Mouse (Mus musculus) neural tube, embryonic 12.5 days (tissue): Measurements from ENCODE around the gene Zfp385b. TPM values are rescaled to one million over a fixed set of nuclear protein-coding genes. Genes with fewer than 3 reads are reported as not detected.

Source experiments
- ATAC-seq: fragments of 200-750 bp; cut with Nextera tagmentation; 2 replicates; pipeline ENCODE4 v1.8.0; 2017; ENCODE audit warnings: low read depth, mild to moderate bottlenecking, moderate TSS enrichment, moderate library complexity; ENCODE audit not compliant: low FRiP score
- H3K27ac ChIP-seq: fragments of 300-500 bp; sonication (generic); 2 replicates; pipeline ENCODE4 v1.5.1; 2016
- H3K27me3 ChIP-seq: fragments of 300-500 bp; sonication (generic); replicated peaks from 2 replicates; pipeline ENCODE4 v1.6.1; 2016; ENCODE audit warnings: mild to moderate bottlenecking
- H3K36me3 ChIP-seq: fragments of 300-500 bp; sonication (generic); 2 replicates; pipeline ENCODE4 v1.6.1; 2016; ENCODE audit warnings: mild to moderate bottlenecking
- H3K4me1 ChIP-seq: fragments of 300-500 bp; sonication (generic); 2 replicates; pipeline ENCODE4 v1.6.1; 2016
- H3K4me2 ChIP-seq: fragments of 300-500 bp; sonication (generic); replicated peaks from 2 replicates; pipeline ENCODE4 v1.6.1; 2016; ENCODE audit warnings: mild to moderate bottlenecking
- H3K4me3 ChIP-seq: fragments of 300-500 bp; sonication (generic); 2 replicates; pipeline ENCODE4 v1.5.1; 2016
- H3K9ac ChIP-seq: fragments of 300-500 bp; sonication (generic); 2 replicates; pipeline ENCODE4 v1.6.1; 2016; ENCODE audit warnings: mild to moderate bottlenecking
- H3K9me3 ChIP-seq: fragments of 300-500 bp; sonication (generic); 2 replicates; pipeline ENCODE4 v1.6.1; 2016; ENCODE audit warnings: mild to moderate bottlenecking
- WGBS: fragments of 180-500 bp; shearing (Covaris S2); methylation state at CpG from one replicate; pipeline ENCODE4 v1.1.7; 2016; 5-methylcytosine and 5-hydroxymethylcytosine counted together
- polyA plus RNA-seq: library from polyadenylated mRNA; unstranded; fragments of >200 nt; fragmentation: Nextera tagmentation; extraction: Ambion mirVana; gene quantifications from 2 replicates; pipeline ENCODE4 v1.2.1, GENCODE M21; 2016

The Zfp385b gene
- polyA plus RNA-seq, 1 experiment from 2014 or later: 3.6 TPM

DNA sequence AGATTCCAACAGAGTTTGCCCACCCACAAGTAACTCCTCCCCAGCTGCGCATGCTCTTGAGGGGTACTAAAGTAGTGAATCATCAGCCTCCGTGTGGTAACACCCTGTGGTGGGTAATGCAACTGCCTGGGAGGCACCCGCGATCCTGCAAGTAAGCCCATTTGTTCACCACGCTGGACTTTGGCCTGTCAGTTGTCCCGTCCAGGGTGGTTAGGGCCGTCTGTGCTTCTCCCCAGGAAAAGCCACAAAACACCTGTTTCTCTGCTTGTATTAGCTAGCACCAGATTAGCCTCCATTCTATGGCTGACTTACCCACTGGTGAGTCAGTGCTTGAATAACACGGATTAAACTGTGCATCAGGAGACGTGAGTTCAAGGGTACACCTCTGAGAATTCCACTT lies 442.6 kb downstream of the Zfp385b start:
- 70% methylated on average over 9 of the region's 9 CpGs for WGBS
- Histone ChIP-seq H3K4me3 (no peak overlapping the region), H3K27me3 (no peaks in the 10 kb centered on the region), H3K4me2 (no peak overlapping the region), H3K36me3 (no peaks in the 10 kb centered on the region), H3K9ac (no peak overlapping the region), H3K27ac (no peak overlapping the region), H3K4me1 (no peaks in the 10 kb centered on the region), H3K9me3 (no peaks in the 10 kb centered on the region)
- ATAC-seq: no peak

DNA sequence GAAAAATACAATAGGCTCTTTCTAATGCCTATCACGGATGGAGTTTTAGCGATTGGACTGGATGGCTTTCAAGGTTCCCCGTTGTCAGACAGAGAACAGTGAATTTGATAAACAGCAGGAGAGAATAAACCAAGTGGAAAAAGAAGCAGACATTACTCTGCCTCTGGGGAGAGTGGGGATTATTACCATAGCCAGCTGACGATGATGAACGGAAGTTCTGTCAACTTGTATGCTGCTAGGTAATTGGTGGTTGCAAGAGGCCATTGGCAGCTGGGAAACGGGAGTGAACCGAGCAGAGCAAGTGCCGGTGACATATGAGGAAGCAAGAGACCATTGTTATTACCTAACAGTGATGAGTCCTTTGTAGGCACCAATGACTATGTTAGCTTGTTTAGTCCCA lies 444.3 kb downstream of the Zfp385b start:
- no peak overlapping the region for H3K27ac ChIP-seq
- WGBS: 53% methylated on average over 8 of the region's 8 CpGs

DNA sequence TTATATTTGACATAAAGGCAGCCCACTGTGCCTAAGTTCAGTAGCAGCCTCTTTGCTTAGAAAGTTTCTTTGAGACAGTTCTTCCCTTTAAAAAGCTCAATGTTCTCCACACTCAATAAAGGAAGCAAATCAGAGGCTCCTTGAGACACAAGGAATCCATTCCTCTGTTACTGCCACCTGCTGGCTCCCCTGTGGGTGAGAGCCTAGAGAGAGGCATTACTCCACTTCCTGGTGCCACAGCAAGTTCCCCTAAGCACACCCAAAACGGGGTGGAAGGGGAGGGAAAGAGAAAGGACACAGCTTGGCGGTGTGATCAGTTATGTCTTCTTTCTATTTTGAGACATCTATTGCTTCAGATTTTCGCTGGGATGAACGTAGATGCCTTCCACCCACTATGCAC lies 450.3 kb downstream of the Zfp385b start:
- no peak for ATAC-seq
- Histone ChIP-seq H3K9ac (no peak overlapping the region), H3K9me3 (no peaks in the 10 kb centered on the region), H3K4me2 (no peak overlapping the region), H3K27ac (no peak overlapping the region), H3K4me1 (no peaks in the 10 kb centered on the region), H3K4me3 (no peak overlapping the region), H3K36me3 (no peaks in the 10 kb centered on the region), H3K27me3 (no peaks in the 10 kb centered on the region)
- WGBS: 73% methylated on average over 4 of the region's 4 CpGs

More for the DNA sequence above, 444.3 kb downstream of the Zfp385b start:
- Histone ChIP-seq H3K36me3 (no peaks in the 10 kb centered on the region), H3K9ac (no peak overlapping the region), H3K4me2 (no peak overlapping the region), H3K4me1 (no peaks in the 10 kb centered on the region), H3K27me3 (no peaks in the 10 kb centered on the region), H3K9me3 (no peaks in the 10 kb centered on the region), H3K4me3 (no peak overlapping the region)
- no peak for ATAC-seq

Other genes starting within 250 kb of the Zfp385b start
- 29.6 and 33.0 TPM in 2 replicates for gene Cwc22, start 126.7 kb upstream of the Zfp385b start, polyA plus RNA-seq